Mouse (Mus musculus) gastrocnemius, postnatal 14 days (tissue): ENCODE data around the gene Fam24b. TPM values are rescaled to one million over a fixed set of nuclear protein-coding genes. Genes with fewer than 3 reads are reported as not detected.

Source experiments
- DNase-seq: peaks from one replicate; pipeline ENCODE4 v3.0.0; 2021; ENCODE audit warnings: mixed read lengths
- intact Hi-C: fragments of 180-260 bp; cut with DNase I; formaldehyde crosslinking; loops from one replicate; pipeline ENCODE4 v1.15.1; 2025; ENCODE audit warnings: low total_unique reads
- total RNA-seq, 2 experiments: library from RNA; stranded (reverse); gene quantifications; 2 replicates each; pipeline ENCODE4 v1.2.3; 2021

The Fam24b gene
- total RNA-seq, 2 experiments from 2014 or later, result not detected

- DNase-seq, result no peak
- intact Hi-C loops, result no loop called here
Measured at GRCm38 (mm10) chr7:131297151-131297550, 32.2 kb downstream of the Fam24b start.

Other genes with a start within 250 kb of the Fam24b start
- not detected for gene 4933402N03Rik, start 183.2 kb downstream of the Fam24b start, total RNA-seq
- not detected for gene 5430419D17Rik, start 155.1 kb downstream of the Fam24b start, total RNA-seq
- not detected for gene Cuzd1, start 7.2 kb downstream of the Fam24b start, total RNA-seq
- gene Fam24a, start 4.3 kb upstream of the Fam24b start, total RNA-seq, result not detected
- 10 to 100 TPM; 13.2 to 14.0 TPM for gene 2310057M21Rik, start 33.2 kb upstream of the Fam24b start, total RNA-seq
- 10 to 100 TPM; 30.7 to 34.8 TPM for gene Pstk, start 41.6 kb upstream of the Fam24b start, total RNA-seq
- gene Ikzf5, start 81.0 kb upstream of the Fam24b start, total RNA-seq, result 10 to 100 TPM; 20.1 to 25.2 TPM
- gene Acadsb, start 81.1 kb upstream of the Fam24b start, total RNA-seq, result 10 to 100 TPM; 79.4 to 89.0 TPM
- gene Hmx3, start 213.4 kb upstream of the Fam24b start, total RNA-seq, result not detected
- not detected for gene Hmx2, start 219.3 kb upstream of the Fam24b start, total RNA-seq
- 10 to 100 TPM; 31.4 to 32.3 TPM for gene Bub3, start 230.7 kb upstream of the Fam24b start, total RNA-seq